Mouse (Mus musculus) megakaryocyte progenitor cell, adult 5-6 weeks (primary cell): ENCODE data around the gene Mrpl27. TPM values are rescaled to one million over a fixed set of nuclear protein-coding genes. Genes with fewer than 3 reads are reported as not detected.
A peak's percentile ranks its signal among the peaks of the same experiment; 100 is the strongest.
"Not testable (repeated sequence)": the region's sequence is repeated elsewhere in the genome, so short reads cannot be mapped to it uniquely, and the experiment has no call there.

ENCODE experiments used
- ATAC-seq: replicated peaks from 2 replicates; pipeline ENCODE4 v1.8.0; 2016; ENCODE audit warnings: mild to moderate bottlenecking, moderate TSS enrichment, inconsistent platforms; ENCODE audit not compliant: poor library complexity
- total RNA-seq, 2 experiments: library from RNA; stranded (forward) in 1 of 2; stranded (reverse) in 1 of 2; fragments of 157-497, 149-512 nt in 1 of 2; fragments of 200-1000 nt in 1 of 2; gene quantifications; 2 replicates each; pipeline versions ENCODE4 v1.2.3 to v1.2.4; 2015 to 2017

Mrpl27 gene
- total RNA-seq, 2 experiments from 2014 or later, result 46.4 to 53.4 TPM

DNA sequence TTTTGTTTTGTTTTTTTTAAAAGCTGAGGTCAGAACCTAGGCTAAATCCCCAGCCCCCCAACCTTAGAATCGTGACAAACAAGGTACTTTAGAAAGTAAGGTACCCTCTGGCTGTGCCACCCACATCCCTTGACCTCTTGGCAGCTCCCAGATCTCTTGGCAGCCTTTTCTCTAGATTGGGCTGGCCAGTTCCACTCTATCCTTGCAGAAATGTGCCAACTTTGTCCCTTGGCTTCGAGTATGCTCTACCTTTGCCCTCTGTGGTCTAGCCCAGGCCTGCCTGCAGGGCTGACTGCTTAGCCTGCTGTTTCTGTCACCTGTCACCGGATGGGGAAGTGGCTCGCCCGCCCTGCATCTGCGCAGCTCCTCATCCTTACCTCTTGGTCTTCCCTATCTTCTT lies 11.7 kb downstream of the Mrpl27 start:
- no peak for ATAC-seq

DNA sequence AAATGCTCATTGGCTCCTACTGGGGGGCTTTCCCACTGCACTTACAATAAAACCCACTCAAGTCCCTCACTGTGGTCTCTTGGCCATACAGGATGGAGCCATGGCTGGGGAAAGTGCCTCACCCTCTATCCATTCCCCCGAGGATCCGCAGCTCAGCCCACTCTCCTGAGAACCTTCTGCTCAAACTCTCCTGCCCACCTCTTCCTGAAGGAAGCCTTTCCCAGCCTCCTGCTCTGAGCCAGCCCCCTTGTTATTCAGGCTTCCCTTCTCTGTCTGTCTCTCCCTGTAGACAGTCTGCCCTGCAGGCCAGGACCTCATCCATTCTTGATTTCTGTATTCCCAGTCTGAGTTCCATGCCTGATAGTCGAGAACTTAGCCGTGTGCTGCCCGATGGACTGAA lies 21.4 kb downstream of the Mrpl27 start:
- no peak for ATAC-seq

DNA sequence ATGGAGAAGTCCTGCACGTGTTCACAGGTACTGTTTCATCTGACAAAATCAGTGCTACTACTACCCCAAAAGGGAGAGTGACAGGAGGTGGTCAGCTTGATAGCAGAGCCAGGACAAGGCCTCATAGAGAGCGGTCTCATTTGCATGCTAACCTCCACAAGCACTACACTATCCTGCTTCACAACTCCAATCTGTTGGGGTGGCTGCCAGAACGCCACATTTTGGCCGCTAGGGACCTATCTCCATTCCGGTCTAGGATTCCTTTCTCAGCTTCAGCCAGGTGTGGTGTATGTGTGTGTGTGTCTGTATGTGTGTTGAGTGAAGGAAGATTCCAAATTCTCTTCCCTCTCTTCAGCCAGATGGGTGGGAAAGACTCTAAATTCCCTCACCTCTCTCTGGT lies 21.9 kb downstream of the Mrpl27 start:
- no peak for ATAC-seq

DNA sequence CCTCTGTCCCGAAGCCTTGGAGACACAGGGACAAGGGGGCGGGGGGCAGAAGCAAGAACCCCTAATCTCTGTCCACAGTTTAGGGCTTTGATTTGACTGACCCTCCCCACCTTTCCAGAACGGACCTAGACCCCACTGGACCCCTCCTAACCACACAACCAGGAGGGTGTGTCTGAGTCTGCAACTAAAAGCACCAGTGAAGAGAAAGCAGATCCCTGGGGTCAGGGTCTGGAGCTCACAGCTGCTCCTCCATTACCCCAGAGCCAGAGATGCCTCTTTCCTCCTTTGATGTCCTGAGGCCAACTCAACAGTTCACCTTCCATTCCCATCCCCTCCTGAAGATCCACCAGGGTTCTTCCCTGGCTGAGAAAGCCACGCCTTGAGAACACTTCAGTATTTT lies 22.7 kb downstream of the Mrpl27 start:
- peak; percentile 15; the same call in 1 of the 2 replicates for ATAC-seq

DNA sequence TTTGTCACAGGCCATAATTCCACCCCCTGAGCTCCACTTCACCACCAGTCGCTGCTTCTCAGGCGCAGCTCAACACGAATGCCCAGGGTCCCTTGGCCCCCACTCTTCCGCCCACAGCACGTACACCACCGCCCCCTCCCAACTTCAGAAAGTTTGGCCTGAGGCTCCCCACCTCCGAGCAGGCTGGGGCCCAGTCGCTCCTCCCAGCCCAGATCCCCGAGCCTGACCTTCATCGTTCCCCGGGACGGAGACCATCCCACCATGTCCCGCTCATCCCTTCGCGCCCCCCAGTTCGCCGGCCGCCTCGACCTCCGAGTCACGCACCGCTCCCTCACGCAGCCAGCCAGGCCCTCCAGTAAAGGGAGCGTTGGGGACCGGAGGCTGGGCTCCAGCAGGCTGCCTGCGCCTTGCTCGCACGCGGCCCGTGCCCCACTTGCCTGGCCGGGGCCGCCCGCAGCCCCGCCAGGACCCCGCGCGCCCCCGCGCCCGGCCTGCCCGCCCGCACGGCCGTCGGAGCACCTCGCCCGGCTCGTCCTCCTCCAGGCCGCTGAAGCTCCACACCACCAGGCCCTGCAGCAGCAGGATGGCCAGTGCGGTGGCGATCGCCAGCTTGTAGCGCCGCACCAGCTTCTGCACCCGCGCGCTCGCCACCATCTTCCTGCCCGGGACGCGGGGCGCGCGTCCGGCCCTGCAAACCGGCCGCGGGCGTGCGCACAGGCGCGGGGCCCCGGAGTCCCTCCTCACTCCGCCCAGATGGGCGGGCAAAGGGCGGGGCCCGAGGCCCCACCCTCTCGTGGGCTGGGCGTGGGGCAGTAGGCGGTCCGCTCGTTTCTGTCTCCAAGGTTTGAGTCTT lies 23.4 kb downstream of the Mrpl27 start, which contains the start of gene Xylt2:
Gene Xylt2, minus strand, starts transcription at position 762 of the 853 bp plus-strand sequence.
- peak; percentile 98 for ATAC-seq

DNA sequence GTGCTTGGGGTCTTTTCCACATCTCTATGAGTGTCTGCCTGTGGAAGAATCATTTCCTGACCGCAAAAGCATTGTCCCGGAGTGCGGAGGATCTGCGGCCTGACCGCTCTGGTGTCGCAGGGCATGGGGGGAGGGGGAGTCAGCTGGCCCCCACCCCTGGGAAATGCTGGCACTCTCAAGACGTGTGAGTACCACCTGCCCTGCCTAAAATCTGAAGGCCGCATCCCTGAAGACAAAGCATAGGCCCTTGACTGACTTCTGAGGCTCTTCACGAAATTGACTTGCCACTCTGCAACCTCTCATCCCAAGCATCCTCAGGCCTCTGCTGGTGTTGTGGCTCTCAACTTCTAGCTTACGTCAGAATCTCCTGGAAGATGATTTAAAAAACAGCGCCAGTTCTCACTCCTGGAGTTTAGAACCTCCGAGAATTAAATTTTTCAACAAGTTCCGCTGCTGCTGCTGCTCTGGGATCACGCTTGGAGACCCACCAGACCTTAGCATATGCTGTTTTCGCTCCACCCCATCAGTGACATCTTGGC lies 24.1 kb downstream of the Mrpl27 start:
- no peak for ATAC-seq

DNA sequence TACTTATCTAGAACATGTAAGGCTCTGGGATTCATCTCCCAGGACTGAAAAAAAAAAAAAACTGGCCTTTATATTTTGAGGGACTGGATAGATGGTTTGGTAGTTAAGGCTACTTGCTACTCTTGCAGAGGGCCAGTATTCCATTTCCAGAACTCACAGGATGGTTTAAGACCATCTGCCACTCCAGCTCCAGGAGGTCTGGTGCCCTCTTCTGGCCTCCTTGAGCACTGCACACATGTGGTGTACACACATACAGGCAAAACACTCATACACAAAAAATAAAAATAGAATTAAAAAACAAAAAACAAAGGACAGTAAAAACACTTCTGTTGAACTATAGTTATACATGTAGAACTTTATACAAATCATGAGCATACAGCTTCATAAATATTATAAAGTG lies 27.1 kb downstream of the Mrpl27 start:
- no peak for ATAC-seq

DNA sequence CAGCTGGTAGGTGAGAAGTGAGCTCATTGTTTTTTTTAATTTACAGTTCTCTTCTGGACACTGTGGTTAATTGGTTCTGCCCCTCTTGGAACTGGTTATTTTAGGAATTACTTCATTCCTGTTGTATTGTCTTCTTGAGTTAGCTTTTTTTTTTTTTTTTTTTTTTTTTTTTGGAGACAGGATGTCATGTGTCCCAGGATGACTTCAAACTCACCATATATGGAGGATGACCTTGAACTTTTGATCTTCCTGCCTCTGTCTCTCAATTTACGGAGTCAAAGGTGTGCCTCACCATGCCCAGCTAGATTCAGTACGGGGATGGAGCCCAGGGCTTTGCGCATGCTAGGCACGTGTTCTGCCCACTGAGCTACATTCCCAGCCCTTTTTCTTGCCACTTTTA lies 28.1 kb downstream of the Mrpl27 start:
- ATAC-seq, result no peak

DNA sequence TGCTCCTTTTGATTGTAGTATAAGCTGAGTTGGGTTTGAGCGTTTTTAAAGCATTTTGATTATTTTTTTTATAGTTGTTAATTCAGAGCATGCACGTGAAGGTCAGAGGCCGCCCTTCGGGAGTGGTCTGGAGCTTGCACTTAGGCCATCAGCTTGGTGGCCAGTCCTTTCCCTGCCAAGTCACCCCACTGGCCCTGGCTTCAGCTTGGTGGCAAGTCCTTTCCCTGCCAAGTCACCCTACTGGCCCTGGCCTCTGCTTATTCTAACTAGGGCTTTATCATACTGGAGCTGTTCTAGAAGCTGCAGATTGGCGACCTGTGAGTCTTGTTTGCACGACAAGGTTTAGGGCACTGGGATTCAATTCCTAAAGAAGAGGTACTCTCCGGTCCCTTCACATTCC lies 28.9 kb downstream of the Mrpl27 start:
- ATAC-seq, result no peak

DNA sequence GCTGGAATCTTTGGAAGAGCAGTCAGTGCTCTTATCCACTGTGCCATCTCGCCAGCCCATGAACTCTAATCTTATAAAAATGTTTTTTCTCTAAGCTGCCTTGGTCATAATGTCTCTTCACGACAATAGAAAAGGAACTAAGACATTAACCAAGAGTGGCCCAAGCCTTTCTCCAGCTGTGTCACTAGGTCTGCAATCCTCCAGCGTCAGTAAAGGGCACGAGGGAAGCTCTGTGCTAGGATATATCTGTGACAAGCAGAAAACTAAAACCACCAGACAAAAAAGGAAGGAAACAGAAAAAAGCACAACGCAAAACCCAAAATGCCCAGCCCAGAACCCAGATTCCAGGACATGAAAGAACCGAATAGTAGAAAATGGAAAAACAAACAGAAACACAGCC lies 33.6 kb downstream of the Mrpl27 start:
- ATAC-seq, result peak; percentile 48

DNA sequence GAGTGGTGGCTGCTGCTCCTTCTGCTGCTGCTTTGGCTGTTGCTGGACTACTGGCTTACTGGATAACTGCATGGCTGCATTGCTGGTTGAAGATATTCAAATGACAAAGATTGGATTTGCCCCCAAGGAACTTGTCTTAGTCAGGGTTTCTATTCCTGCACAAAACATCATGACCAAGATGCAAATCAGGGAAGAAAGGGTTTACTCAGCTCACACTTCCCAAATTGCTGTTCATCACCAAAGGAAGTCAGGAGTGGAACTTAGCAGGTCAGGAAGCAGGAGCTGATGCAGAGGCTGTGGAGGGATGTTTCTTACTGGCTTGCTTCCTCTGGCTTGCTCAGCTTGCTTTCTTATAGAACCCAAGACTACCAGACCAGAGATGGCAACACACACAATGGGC lies 38.9 kb downstream of the Mrpl27 start:
- not testable (repeated sequence) for ATAC-seq

DNA sequence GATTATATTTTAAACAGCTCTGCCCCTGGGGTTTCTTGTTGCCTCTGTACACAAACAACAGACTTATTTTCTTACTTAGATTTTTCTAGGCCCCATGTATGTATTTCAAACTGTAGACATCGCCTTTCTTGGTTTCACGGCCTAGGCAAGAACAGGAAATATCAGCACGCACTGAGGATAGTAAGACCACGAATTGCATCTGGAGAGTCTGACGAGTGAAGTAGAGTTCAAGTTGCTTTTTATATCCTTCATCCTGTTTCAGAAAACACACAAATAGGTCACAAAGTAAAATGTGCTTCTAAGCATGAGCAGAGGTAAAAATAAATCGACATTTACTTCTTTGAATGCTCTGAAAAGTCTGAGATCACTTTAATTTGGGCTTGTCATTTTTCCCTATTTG lies 41.9 kb downstream of the Mrpl27 start:
- ATAC-seq, result no peak

DNA sequence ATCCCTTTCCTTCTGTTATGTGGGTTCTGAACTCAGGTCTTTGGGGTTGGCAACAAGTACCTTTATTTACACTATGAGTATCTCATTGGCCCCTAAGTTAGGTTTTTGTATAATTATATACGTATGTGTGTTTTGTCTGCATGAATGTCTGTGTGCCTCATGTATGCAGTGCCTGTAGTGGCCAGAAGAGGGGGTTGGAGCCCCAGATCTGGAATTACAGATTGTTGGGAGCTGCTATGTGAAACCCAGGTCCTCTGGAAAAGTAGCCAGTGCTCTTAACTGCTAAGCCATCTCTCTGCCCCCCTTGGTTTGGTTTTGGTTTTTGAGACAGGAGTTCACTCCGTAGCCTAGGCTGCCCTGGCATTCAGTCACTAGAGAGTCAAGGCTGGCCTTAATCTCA lies 43.6 kb downstream of the Mrpl27 start:
- ATAC-seq, result no peak

DNA sequence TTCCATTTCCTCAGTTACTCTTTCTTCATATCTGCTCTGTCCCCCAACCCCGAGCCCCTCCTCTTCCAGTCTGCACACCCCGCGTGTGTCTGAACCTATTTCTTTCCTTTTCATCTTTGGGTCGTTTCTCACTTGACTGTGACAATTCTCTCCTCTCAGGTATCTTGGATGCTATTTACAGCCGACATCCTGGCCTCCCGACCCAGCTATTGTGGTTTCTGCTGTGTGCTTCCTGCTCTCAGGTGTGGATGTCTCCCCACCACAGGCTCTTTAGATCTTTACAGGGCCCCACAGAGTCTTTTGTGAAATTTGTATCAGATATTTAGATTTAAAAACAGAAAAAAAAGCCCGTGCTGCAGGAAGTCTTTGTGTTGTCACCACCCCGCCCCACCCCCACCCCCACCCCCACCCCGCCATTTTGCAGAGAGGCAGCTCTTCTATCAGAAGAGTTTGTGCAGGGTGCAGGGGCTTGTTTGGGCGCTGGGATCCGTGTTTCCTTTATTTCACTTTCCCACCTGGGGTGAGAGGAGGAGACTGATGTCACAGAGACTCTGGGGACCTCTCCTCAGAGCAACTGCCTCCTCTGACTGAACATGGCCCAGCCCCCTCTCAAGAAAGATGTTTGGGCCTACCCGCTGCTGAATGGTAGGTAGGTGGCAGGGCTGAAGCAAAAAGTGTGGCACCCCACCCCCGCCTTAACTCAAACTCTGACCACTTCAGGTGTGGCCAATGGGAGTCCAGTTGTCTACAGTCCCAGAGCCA lies 44.3 kb downstream of the Mrpl27 start:
- no peak for ATAC-seq

DNA sequence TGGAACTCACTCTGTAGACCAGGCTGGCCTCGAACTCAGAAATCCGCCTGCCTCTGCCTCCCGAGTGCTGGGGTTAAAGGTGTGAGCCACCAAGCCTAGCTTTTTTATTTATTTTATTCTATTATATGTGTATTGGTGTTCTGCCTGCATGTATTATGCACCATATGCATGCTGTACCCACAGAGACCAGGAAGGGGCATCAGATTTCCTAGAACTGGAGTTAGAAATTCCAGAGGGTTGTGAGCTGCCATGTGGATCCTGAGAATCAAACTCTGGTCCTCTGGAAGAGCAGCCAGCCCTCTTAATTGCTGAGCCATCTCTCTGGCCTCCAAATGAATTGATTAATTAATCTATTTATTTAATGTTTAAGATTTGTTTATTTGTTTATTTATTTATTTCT lies 45.8 kb downstream of the Mrpl27 start:
- no peak for ATAC-seq

DNA sequence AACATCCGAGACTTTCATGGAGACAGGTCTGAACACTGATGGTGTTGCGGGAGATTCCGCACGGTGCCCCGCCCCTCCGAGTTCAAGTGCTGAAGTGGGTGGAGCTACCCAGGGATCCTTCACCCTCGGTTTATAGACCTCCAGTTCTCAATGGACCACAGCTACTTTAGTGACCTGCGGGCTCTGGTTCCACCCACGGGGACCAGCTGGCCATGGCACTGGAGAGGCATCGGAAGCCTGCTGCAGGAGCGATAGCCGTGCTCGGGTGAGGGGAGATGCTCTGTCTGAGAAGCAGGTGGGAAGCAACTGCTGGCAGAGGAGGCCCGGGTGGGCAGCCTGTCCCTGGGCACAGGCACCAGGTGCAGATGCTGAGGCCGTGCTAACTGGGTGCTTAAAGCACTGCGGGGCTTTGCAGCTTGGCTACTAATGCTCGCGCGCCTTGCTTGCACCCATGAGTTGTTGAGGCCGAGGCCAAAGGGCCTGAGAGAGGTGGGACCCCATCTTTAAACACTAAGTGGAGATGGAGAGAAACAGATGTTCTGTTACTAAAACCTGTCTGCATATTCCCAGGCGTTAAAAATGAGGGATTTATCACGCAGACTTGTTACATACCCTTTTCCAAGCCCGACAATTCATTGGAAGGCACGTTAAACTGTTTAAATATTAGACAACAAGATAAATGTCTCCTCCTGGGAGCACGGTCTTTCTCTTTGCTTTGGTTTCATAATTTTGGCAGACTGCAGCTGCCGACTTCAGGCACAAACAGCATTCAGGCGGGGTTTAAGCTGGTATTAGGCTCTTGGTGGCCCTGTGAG lies 48.0 kb downstream of the Mrpl27 start:
- ATAC-seq, result no peak

DNA sequence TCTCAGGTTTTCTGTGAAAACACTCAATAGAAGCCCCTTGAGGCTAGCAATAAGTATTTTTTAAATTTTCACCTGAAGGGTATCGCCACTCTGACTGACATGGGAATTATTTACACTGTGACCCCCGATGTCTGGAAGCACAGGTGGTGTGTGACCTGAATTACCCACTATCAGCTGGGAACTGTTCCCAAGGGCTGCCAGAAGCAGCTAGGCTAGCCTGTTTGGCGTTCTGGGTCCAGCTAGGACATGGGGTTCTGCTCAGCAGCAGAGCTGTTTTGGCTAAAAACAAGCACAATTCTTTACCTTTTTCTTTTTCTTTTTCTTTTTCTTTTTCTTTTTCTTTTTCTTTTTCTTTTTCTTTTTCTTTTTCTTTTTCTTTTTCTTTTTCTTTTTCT lies 48.6 kb downstream of the Mrpl27 start:
- ATAC-seq, result no peak

DNA sequence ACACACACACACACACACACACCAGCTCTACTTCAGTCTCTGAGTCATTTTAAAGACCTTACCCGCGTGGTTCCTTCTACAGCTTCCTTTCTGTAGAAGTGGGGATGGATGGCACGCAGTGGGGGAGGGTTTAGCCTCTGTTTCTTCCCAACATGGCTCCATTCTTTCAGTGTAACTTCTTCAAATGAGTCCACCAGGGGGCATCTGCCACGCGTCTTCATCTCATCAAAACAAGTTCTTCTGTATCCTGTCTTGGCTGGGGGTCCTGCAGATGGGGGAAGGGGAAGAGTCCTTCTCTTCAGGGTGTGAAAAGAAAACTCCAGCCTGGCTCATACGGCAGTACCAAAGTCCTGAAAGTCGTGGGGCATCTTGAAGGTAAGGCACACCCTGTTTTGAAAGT lies 50.5 kb downstream of the Mrpl27 start:
- no peak for ATAC-seq

DNA sequence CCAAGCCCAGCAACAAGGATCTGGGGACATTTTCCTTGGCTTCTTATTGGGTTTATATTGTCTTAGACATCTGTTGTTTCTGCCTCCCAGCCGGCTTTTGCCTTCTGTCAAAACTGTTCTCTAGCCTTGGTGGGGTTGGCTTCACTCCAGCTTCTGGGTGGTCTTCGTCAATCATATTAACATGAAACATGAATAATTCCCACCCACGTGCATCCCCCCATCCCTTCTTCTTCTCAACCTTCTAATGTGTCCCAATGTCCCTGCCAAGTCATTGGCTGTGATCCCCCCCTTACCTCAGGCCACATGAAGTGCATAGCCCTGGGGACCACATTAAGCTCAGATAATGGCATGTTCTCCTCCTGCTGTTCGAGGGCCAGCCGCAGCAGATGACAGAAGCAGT lies 50.9 kb downstream of the Mrpl27 start, which contains the start of gene Gm11541:
Gene Gm11541, minus strand, starts transcription at position 28 of the 400 bp plus-strand sequence.
- ATAC-seq, result no peak
